Mouse (Mus musculus): ENCODE data around the gene Tsc1. TPM values are rescaled to one million over a fixed set of nuclear protein-coding genes. Genes with fewer than 3 reads are reported as not detected.

Tsc1 gene
- 10 to 100 TPM; 13.3 to 18.2 TPM for total RNA-seq (2023)

DNA sequence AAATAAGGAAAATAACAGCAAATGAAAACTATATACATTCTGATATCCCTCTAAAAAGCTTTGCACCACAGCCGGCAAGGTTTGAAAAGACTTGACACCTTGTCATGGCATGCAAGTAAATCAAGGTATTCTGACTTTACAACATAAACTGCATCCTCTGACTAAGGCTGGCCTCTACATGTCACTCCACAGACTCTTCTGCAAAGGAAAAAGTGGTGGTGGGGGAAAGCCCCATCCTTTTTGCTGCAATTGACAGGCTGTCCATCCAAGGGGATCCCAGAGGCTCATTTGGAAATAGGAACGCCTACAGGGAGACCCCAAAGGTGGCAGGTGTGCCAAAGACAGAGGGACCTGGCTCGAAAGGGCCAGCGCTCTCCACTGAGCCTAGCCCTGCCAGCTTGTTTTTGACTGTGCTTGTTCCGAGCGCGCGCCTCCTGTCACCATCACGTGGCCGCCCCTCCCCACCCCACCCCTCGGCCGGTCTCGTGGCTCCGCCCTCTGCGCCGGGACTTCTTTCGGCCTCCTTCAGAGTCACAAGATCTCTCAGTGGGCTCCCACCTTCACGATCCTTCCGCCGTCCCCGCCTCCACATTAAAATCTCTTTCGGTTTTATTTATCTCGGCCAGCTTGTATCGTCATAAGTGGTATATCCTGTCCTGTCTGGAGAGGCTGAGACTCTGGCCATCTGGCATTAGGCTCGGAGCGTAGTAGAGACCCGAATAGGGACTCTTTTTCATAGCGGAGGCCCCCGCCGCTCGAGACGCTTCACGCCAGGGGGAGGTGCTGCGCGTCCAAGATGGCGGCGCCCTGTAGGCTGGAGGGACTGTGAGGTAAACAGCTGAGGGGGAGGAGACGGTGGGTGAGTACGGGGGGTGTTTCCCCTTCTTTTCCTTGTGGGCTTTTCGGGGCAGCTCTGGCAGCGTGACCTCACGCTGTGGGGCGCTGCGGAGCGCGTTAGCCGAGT, at the start of gene Tsc1:
Gene Tsc1 (plus strand): TSS at position 768 of the 964 bp plus-strand sequence.

DNA sequence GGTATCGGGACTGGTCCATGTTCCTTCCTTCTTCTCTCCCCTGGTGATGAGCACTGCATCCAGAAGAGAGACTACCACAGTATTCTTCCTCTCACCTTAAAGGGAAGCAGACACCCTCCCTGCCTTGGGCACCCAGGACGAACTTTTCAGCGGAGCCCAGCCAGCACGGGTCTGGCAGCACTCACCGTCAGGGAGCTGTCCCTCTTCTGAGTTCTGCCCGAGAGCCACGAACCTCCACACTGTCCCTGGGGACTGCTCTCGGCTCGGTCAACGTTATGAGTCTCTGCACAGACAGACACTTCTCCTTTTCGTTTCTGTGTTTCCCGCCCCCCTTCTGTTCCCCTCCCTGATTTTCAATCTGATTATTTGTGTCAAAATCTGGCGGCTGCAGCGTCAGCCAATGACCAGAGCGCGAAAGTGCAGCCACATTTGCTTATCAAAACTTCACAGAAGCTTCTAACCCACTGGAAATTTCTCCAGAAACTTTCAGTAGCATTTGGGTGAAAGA, 19.3 kb upstream of the Tsc1 start, which contains the start of gene Gfi1b:
Gene Gfi1b (minus strand): TSS at position 319 of the 508 bp plus-strand sequence.

DNA sequence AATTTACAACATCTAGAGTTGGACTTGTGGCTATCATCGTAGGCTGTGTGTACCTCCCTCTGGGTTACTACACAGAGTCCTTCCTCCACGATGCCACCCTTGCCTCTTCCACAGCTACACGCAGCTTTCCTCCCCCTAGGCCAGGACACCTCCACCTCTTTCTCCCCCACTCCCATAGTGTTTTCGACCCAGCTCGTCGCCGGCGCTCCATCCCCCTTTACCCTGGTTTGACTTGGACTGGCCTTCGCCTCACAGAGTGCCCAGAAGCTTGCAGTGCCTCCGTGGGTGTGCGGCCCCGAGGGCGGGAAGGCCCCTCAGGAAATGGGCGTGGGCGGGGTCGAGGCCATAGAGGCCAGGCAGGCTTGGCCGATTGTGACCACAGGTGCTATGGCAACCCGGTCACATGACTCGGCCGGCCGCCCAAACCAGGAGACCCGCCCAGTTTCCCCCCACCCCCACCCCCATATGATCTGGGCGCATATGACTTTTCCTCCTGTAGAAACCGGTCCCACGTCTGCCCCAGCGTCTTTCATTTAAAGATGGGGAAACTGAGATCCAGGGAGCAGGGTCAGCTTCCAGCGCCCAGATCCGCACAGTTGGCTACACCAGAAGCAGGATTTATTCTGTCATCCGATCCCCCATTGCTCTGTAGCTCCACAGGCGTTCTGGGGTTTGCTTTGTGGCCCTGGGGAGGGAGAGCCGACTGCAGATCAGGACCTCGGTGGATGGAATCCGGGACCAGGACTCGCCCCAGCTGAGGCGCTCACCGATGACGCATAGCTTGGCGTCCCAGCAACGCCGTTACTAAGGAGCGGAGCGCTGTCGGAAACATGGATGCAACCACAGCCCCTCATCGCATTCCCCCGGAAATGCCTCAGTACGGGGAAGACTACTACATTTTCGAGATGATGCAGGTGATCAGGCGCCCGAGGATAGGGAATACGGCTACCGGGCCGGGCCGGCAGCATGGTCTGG, 58.6 kb downstream of the Tsc1 start, which contains the start of the genes Spaca9 and Ak8:
Gene Spaca9 (minus strand): TSS at position 367 of the 975 bp plus-strand sequence.
Gene Ak8 (plus strand): TSS at position 804 of the 975 bp plus-strand sequence.

Other genes with a start within 250 kb of the Tsc1 start
- under 1 TPM; 0.26 to 0.40 TPM for gene Ppp1r26, start 194.4 kb upstream of the Tsc1 start, total RNA-seq (2023)
- not detected for gene 1700007K13Rik, start 174.9 kb upstream of the Tsc1 start, total RNA-seq (2023)
- 10 to 100 TPM; 13.7 to 16.0 TPM for gene Mrps2, start 173.2 kb upstream of the Tsc1 start, total RNA-seq (2023)
- gene Gbgt1, start 144.3 kb upstream of the Tsc1 start, total RNA-seq (2023) = 10 to 100 TPM in 1 of 2 experiments, 1 to 10 TPM in 1; 7.7 to 11.8 TPM
- gene Gm10134, start 135.1 kb upstream of the Tsc1 start, total RNA-seq (2023) = 1 to 10 TPM; 1.9 to 4.1 TPM
- gene Ralgds, start 128.1 kb upstream of the Tsc1 start, total RNA-seq (2023) = 10 to 100 TPM; 19.7 to 27.9 TPM
- gene Cel, start 77.8 kb upstream of the Tsc1 start, total RNA-seq (2023) = not detected
- gene Gtf3c5, start 57.5 kb upstream of the Tsc1 start, total RNA-seq (2023) = 10 to 100 TPM; 14.7 to 15.2 TPM
- 10 to 100 TPM in 1 of 2 experiments, 1 to 10 TPM in 1; 4.3 to 15.3 TPM for gene Gfi1b, start 19.2 kb upstream of the Tsc1 start, total RNA-seq (2023)
- 10 to 100 TPM; 20.1 to 23.1 TPM for gene Spaca9, start 58.5 kb downstream of the Tsc1 start, total RNA-seq (2023)
- 1 to 10 TPM; 4.6 to 5.4 TPM for gene Ak8, start 58.9 kb downstream of the Tsc1 start, total RNA-seq (2023)
- 1 to 10 TPM; 8.6 to 9.9 TPM for gene Gtf3c4, start 199.1 kb downstream of the Tsc1 start, total RNA-seq (2023)
- 1 to 10 TPM; 7.4 to 8.2 TPM for gene Ddx31, start 199.2 kb downstream of the Tsc1 start, total RNA-seq (2023)